Mouse (Mus musculus): ENCODE results near the gene Mcidas. TPM values are rescaled to one million over a fixed set of nuclear protein-coding genes. Genes with fewer than 3 reads are reported as not detected.
A peak's percentile ranks its signal among the peaks of the same experiment; 100 is the strongest.

Mcidas gene
- polyA plus RNA-seq, 1 experiment = 0.02 TPM

DNA sequence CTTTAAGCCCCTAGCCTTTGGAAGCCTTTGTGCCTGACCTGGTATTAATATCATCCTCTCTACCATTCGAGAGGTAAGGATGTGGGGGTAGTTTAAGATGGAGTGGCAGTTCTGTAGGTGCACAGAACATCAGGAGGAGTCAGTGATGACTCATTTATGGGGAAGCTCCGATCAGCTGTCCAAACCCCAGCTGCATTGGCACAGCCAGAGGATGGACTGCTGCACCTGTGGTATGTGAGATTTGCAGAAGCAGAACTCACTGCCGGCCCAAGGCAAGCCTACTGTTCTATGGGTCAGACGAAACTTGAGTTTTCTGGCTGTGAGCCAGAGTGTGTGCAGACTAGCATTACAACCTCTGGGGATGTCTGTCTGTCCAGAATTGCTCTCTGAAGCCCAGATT, 2.8 kb downstream of the Mcidas start:
- peaks cover 15% of the 10 kb centered on the region for H3K27me3 ChIP-seq (ENCODE audit: control insufficient read depth, insufficient read depth, insufficient read length)
- TF ChIP-seq MYOD1 (IDR thresholded peaks at IDR 0.05; ENCODE audit: control insufficient read depth, insufficient read length, low read depth) = peak; percentile 66
- no peak for TF ChIP-seq CEBPB (IDR thresholded peaks at IDR 0.05; ENCODE audit: low read depth)
- TF ChIP-seq FOSL1 (IDR thresholded peaks at IDR 0.05; ENCODE audit: insufficient read depth, low read length, poor library complexity, severe bottlenecking) = no peak
- TF ChIP-seq MYOG (IDR thresholded peaks at IDR 0.05; ENCODE audit: control insufficient read depth, extremely low read depth, insufficient read length) = no peak
- no peak for TF ChIP-seq USF1 (IDR thresholded peaks at IDR 0.05; ENCODE audit: low read depth)
- no peak overlapping the region for H3K4me3 ChIP-seq (ENCODE audit: insufficient read depth, poor library complexity, severe bottlenecking)
- H3K79me3 ChIP-seq (ENCODE audit: low read depth) = no peaks in the 10 kb centered on the region
- H3K36me3 ChIP-seq (ENCODE audit: control insufficient read depth, insufficient read depth) = no peaks in the 10 kb centered on the region
- H3ac ChIP-seq (ENCODE audit: control insufficient read depth, insufficient read length, low read depth) = no peak overlapping the region
- H3K79me2 ChIP-seq (ENCODE audit: control insufficient read depth, insufficient read depth) = no peaks in the 10 kb centered on the region

DNA sequence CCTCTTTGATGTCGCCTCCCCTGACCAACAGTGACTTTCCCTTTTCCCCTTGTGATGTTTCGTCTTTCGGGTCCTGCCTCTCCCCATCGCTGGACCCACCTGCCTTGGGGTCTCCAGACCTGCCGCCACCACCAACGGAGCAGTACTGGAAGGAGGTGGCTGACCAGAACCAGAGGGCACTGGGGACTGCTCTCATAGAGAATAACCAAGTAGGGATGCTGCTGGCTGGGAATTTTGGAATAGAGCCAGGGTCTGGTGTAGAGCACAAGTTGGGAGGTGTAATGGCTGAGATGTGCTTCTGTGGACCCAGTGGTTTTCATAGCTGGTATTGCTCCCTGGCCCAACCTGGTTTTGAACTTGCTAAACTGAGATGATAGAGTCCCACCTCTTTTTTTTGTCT, 3.7 kb downstream of the Mcidas start:
- Histone ChIP-seq H3K79me3 (ENCODE audit: low read depth) (no peaks in the 10 kb centered on the region), H3K79me2 (ENCODE audit: control insufficient read depth, insufficient read depth) (no peaks in the 10 kb centered on the region)

DNA sequence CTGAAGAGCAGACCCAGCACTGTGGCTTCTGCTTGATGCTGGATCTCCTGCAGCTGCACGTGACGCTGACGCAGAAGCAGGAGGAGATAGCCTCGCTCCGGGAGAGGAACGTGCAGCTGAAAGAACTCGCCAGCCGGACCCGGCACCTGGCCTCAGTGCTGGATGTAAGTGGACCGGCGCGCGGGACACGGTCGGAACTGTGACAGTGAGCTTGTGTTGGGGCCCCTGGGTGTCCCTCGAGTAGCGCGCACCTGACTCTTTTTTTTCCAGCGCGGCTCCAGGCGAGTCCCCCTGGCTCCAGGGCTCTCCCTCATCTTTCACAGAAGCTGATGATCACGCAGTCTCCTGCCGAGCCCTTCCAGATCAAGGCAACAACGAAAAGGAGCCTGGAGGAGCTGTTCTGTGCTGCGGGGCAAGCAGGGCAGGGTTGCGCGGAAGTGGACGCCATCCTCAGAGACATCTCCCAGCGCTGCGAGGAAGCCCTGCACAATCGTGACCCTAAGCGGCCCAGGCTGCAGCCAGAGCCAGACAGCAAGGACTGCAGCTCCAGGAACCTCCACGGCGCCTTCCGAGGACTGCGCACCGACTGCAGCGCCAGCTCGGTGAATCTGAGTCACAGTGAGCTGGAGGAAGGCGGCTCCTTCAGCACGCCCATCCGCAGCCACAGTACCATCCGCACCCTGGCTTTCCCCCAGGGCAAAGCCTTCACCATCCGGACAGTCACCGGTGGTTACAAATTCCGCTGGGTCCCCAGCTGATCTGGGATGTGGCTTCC, 5.0 kb downstream of the Mcidas start:
- Histone ChIP-seq H3ac (ENCODE audit: control insufficient read depth, insufficient read length, low read depth) (peak overlapping the region; percentile 77), H3K4me3 (ENCODE audit: insufficient read depth, poor library complexity, severe bottlenecking) (peak overlapping the region; percentile 14), H3K27me3 (ENCODE audit: control insufficient read depth, insufficient read depth, insufficient read length) (peaks cover 12% of the 10 kb centered on the region), H3K79me3 (ENCODE audit: low read depth) (no peaks in the 10 kb centered on the region), H3K36me3 (ENCODE audit: control insufficient read depth, insufficient read depth) (no peaks in the 10 kb centered on the region), H3K79me2 (ENCODE audit: control insufficient read depth, insufficient read depth) (no peaks in the 10 kb centered on the region)
- TF ChIP-seq CEBPB (IDR thresholded peaks at IDR 0.05; ENCODE audit: low read depth) = no peak
- no peak for TF ChIP-seq MYOG (IDR thresholded peaks at IDR 0.05; ENCODE audit: control insufficient read depth, extremely low read depth, insufficient read length)
- peak; percentile 86 for TF ChIP-seq USF1 (IDR thresholded peaks at IDR 0.05; ENCODE audit: low read depth)
- TF ChIP-seq MAX (IDR thresholded peaks at IDR 0.05) = peak; percentile 64
- no peak for TF ChIP-seq CTCF (IDR thresholded peaks at IDR 0.05; ENCODE audit: control insufficient read depth, insufficient read depth, insufficient read length)
- peak; percentile 27 for TF ChIP-seq FOSL1 (IDR thresholded peaks at IDR 0.05; ENCODE audit: insufficient read depth, low read length, poor library complexity, severe bottlenecking)
- no peak for TF ChIP-seq MYOD1 (IDR thresholded peaks at IDR 0.05; ENCODE audit: control insufficient read depth, insufficient read length, low read depth)

More for the DNA sequence above, 3.7 kb downstream of the Mcidas start:
- Histone ChIP-seq H3K36me3 (ENCODE audit: control insufficient read depth, insufficient read depth) (no peaks in the 10 kb centered on the region), H3K4me3 (ENCODE audit: insufficient read depth, poor library complexity, severe bottlenecking) (no peak overlapping the region), H3K27me3 (ENCODE audit: control insufficient read depth, insufficient read depth, insufficient read length) (peaks cover 15% of the 10 kb centered on the region), H3ac (ENCODE audit: control insufficient read depth, insufficient read length, low read depth) (no peak overlapping the region)
- TF ChIP-seq MYOG (IDR thresholded peaks at IDR 0.05; ENCODE audit: control insufficient read depth, extremely low read depth, insufficient read length) (no peak), CEBPB (IDR thresholded peaks at IDR 0.05; ENCODE audit: low read depth) (no peak), MYOD1 (IDR thresholded peaks at IDR 0.05; ENCODE audit: control insufficient read depth, insufficient read length, low read depth) (no peak), CTCF (IDR thresholded peaks at IDR 0.05; ENCODE audit: control insufficient read depth, insufficient read depth, insufficient read length) (no peak), MAX (IDR thresholded peaks at IDR 0.05) (no peak), USF1 (IDR thresholded peaks at IDR 0.05; ENCODE audit: low read depth) (no peak)

DNA sequence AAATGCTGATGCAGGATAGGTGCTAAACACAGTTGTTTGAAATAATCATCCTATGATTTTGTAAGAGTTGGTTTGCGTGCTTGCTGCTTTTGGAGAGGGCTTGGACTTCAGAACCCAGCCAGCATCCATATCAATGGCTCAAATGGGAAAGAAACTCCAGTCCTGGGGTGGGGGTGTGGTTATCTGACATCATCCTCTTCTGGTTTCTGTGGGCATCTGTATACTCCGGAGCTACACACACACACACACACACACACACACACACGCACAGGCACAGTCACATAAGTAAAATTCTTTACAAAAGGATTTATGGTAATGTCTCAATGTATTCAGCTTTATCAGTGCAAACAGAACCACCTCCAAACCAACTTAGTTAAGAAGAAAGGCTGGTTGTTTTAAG, 6.4 kb downstream of the Mcidas start:
- Histone ChIP-seq H3K79me2 (ENCODE audit: control insufficient read depth, insufficient read depth) (no peaks in the 10 kb centered on the region), H3K79me3 (ENCODE audit: low read depth) (no peaks in the 10 kb centered on the region), H3ac (ENCODE audit: control insufficient read depth, insufficient read length, low read depth) (no peak overlapping the region), H3K27me3 (ENCODE audit: control insufficient read depth, insufficient read depth, insufficient read length) (no peaks in the 10 kb centered on the region), H3K4me3 (ENCODE audit: insufficient read depth, poor library complexity, severe bottlenecking) (no peak overlapping the region), H3K36me3 (ENCODE audit: control insufficient read depth, insufficient read depth) (no peaks in the 10 kb centered on the region)
- TF ChIP-seq MYOG (IDR thresholded peaks at IDR 0.05; ENCODE audit: control insufficient read depth, extremely low read depth, insufficient read length) (no peak), CTCF (IDR thresholded peaks at IDR 0.05; ENCODE audit: control insufficient read depth, insufficient read depth, insufficient read length) (no peak)

DNA sequence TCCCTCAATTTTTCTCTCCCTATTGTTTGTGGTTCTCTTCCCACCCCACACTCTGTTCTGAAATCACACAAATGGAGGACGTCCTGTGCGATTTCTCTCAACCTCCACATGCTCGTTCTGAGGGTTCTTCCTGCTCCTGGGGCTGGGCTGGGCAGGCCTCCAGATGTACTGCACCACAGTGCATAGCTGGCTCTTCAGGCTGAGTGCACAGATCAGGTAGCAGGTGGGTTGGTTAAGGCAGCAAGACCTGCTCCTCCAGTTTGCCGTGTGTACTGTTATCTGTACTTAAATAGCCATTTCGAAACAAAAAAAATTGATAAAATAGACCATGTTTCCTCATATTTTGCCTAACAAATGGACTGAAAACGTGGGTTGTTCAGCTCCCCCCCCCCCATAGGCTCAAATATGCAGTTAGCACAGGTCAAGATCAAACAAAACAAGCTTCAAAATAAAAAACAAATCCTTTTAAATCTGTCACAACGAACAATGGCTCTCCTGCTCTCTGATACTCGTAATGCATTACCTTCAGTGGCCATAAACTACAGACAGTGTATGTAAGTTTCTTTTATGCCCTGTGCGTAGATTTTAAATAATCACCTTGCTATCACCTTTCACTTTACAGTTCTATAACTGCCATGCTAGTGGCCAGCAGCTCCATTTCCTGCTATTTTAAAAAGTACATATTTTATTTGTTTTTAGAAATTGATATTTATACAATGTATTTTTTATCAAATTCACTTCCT, 7.1 kb downstream of the Mcidas start:
- Histone ChIP-seq H3K4me3 (ENCODE audit: insufficient read depth, poor library complexity, severe bottlenecking) (no peak overlapping the region), H3K79me3 (ENCODE audit: low read depth) (no peaks in the 10 kb centered on the region), H3K79me2 (ENCODE audit: control insufficient read depth, insufficient read depth) (no peaks in the 10 kb centered on the region), H3K36me3 (ENCODE audit: control insufficient read depth, insufficient read depth) (no peaks in the 10 kb centered on the region), H3K27me3 (ENCODE audit: control insufficient read depth, insufficient read depth, insufficient read length) (no peaks in the 10 kb centered on the region), H3ac (ENCODE audit: control insufficient read depth, insufficient read length, low read depth) (no peak overlapping the region)
- TF ChIP-seq CTCF (IDR thresholded peaks at IDR 0.05; ENCODE audit: control insufficient read depth, insufficient read depth, insufficient read length) (no peak), MYOG (IDR thresholded peaks at IDR 0.05; ENCODE audit: control insufficient read depth, extremely low read depth, insufficient read length) (no peak), CEBPB (IDR thresholded peaks at IDR 0.05; ENCODE audit: low read depth) (no peak), FOSL1 (IDR thresholded peaks at IDR 0.05; ENCODE audit: insufficient read depth, low read length, poor library complexity, severe bottlenecking) (no peak), MAX (IDR thresholded peaks at IDR 0.05) (no peak), USF1 (IDR thresholded peaks at IDR 0.05; ENCODE audit: low read depth) (no peak), MYOD1 (IDR thresholded peaks at IDR 0.05; ENCODE audit: control insufficient read depth, insufficient read length, low read depth) (no peak)
